Mouse (Mus musculus): ENCODE results near the gene Ppp1r37. TPM values are rescaled to one million over a fixed set of nuclear protein-coding genes. Genes with fewer than 3 reads are reported as not detected.

Ppp1r37 gene
- total RNA-seq, 2 experiments from 2014 or later = 14.6 to 37.2 TPM

- no peak for ATAC-seq (replicated peaks; ENCODE audit: low FRiP score, low TSS enrichment, poor library complexity, severe bottlenecking)
Measured at GRCm38 (mm10) chr7:19573776-19574140, 10.9 kb upstream of the Ppp1r37 start.

GRCm38 (mm10) chr7:19572926-19573775, 10.3 kb upstream of the Ppp1r37 start:
- peak; percentile 64 for ATAC-seq (replicated peaks; ENCODE audit: low FRiP score, low TSS enrichment, poor library complexity, severe bottlenecking)

GRCm38 (mm10) chr7:19569647-19570046, 6.8 kb upstream of the Ppp1r37 start:
- no peak for ATAC-seq (replicated peaks; ENCODE audit: low FRiP score, low TSS enrichment, poor library complexity, severe bottlenecking)

- no peak for ATAC-seq (replicated peaks; ENCODE audit: low FRiP score, low TSS enrichment, poor library complexity, severe bottlenecking)
Measured at GRCm38 (mm10) chr7:19567426-19567825, 4.5 kb upstream of the Ppp1r37 start.

DNA sequence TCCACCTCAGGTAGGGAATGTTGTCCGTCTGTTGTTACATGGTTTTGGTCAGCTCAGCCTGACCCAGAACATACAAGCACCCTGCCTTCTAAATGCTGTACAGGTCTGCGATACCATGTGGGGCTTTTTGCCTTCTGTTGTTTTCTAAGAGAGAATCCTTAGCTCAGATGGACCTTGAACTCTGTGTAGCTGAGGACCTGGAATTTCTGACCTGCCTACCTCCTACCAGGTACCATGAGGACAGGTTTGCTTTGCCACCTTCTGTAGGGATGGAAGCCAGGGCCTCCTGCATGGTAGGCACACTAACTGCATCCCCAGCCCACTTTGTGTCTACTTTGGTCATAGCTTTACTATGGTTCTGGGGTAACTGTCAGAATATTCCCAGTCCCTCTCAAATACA, 2.9 kb upstream of the Ppp1r37 start:
- ATAC-seq (replicated peaks; ENCODE audit: low FRiP score, low TSS enrichment, poor library complexity, severe bottlenecking) = no peak

DNA sequence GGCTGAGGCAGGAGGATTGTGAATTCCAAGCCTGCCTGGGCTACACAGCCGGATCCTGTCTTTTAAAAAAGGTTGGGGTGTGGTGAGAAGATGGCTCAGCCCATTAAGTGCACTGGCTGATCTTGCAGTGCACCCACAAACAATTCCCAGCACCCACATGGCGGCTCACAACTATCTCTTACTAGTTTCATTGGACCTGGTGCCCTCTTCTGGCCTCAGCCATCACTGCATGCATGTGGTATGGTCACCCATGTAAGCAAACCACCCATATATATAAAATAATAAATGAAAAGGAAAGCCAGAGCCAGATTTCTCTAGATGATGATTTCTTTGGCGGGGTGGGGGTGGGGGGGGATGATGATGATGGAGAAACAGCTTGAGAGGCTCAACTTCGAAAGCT, 1.6 kb upstream of the Ppp1r37 start:
- no peak for ATAC-seq (replicated peaks; ENCODE audit: low FRiP score, low TSS enrichment, poor library complexity, severe bottlenecking)

DNA sequence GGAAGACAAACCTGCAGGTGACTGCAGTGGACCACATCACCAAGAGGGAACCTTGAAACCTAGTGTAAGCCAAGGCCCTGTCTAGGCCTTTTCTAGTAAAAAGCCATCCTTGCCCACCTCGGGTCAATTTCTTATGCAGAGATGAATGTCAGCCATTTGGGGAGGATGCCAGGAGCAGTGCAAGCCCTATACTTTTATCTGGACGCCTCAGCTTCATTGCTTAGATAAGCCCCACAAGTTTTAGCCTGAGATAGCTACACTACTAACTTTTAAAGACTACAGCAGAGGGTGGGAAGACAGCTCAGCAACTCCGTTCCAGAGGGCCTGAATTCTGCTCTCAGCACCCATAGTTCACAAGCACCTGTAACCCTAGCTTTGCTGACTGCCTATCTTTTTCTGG, 1.0 kb upstream of the Ppp1r37 start:
- peak; percentile 73 for ATAC-seq (replicated peaks; ENCODE audit: low FRiP score, low TSS enrichment, poor library complexity, severe bottlenecking)

- ATAC-seq (replicated peaks; ENCODE audit: low FRiP score, low TSS enrichment, poor library complexity, severe bottlenecking) = peak; percentile 61
Measured at GRCm38 (mm10) chr7:19561765-19562642, 872 bp downstream of the Ppp1r37 start.

DNA sequence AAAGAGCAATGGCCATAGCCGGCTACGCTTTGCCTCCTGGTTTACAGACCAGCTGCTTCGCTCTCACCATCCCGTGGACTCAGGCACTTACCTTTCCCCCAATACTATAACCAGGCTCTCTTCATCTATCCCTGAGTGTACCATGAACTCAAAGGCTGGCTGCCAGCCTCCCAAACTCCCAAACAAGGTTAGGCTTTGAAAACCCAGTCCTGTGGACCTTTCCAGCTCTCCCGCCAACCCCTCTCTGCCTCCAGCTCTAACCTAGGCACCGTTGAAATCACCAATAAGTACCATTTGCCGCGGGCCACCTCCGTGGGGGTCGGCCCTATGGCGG, 1.5 kb downstream of the Ppp1r37 start:
- ATAC-seq (replicated peaks; ENCODE audit: low FRiP score, low TSS enrichment, poor library complexity, severe bottlenecking) = no peak

DNA sequence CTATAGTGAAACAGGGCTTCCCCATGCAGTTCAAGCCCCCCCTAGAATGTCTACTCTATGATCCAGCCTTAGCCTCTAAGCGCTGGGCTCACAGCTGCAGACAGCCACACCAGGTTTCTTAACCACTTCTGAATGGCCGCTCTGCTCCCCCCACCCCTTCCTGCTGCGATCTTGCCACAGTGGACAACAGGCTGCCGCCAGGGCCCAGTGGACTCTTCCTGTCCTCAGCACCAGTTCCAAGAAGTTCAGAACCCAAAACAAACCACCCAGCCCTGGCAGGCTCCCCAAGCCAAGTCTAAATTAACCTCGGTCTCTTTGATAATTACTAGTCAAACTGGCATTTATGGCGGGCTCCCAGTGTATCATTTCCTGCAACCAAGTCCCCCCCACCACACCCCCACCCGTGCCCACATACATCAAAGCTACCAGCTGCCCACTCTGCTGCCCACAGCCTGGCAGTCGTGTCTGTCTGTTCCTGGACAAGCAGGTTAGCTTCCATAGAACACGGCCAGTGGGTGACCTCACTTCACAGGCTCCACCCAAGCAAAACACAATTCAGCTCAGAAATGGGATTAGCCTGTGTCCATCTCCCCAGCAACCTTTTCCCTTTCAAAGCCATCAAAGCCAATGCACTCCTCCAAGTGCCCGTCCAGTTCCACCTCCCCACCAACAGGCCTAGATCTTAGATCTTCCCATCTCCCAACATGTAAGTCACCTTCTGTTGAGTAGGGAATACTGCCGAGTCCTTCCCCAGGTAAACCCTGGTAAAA, 2.2 kb downstream of the Ppp1r37 start:
- no peak for ATAC-seq (replicated peaks; ENCODE audit: low FRiP score, low TSS enrichment, poor library complexity, severe bottlenecking)

- ATAC-seq (replicated peaks; ENCODE audit: low FRiP score, low TSS enrichment, poor library complexity, severe bottlenecking) = no peak
Measured at GRCm38 (mm10) chr7:19558965-19559364, 3.9 kb downstream of the Ppp1r37 start.

- ATAC-seq (replicated peaks; ENCODE audit: low FRiP score, low TSS enrichment, poor library complexity, severe bottlenecking) = no peak
Measured at GRCm38 (mm10) chr7:19557982-19558900, 4.6 kb downstream of the Ppp1r37 start.

- ATAC-seq (replicated peaks; ENCODE audit: low FRiP score, low TSS enrichment, poor library complexity, severe bottlenecking) = no peak
Measured at GRCm38 (mm10) chr7:19557086-19557485, 5.8 kb downstream of the Ppp1r37 start.

DNA sequence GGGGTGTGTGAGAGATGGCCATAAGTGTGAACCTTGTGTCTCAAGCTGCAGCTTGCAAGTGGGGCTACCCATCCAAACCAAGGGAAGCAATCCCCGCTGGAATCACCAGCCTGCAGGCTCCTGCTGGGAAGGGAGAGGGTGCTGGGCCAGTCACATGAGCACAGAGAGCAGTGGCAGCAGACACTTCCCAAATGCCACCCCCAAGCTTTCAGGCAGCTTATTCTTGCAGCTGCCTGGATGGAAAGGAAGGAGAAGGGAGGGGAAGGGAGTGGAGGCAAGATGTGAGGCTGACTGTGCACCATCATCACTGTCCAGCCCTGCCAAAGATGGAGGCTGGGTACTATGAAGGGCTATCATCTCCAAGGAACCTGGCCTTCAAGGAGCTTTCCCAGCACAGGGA, 8.7 kb downstream of the Ppp1r37 start:
- ATAC-seq (replicated peaks; ENCODE audit: low FRiP score, low TSS enrichment, poor library complexity, severe bottlenecking) = no peak

- no peak for ATAC-seq (replicated peaks; ENCODE audit: low FRiP score, low TSS enrichment, poor library complexity, severe bottlenecking)
Measured at GRCm38 (mm10) chr7:19552443-19552842, 10.4 kb downstream of the Ppp1r37 start.

- ATAC-seq (replicated peaks; ENCODE audit: low FRiP score, low TSS enrichment, poor library complexity, severe bottlenecking) = no peak
Measured at GRCm38 (mm10) chr7:19551634-19552033, 11.2 kb downstream of the Ppp1r37 start.

GRCm38 (mm10) chr7:19549394-19549793, 13.5 kb downstream of the Ppp1r37 start:
- no peak for ATAC-seq (replicated peaks; ENCODE audit: low FRiP score, low TSS enrichment, poor library complexity, severe bottlenecking)

- no peak for ATAC-seq (replicated peaks; ENCODE audit: low FRiP score, low TSS enrichment, poor library complexity, severe bottlenecking)
Measured at GRCm38 (mm10) chr7:19547344-19547969, 15.4 kb downstream of the Ppp1r37 start.

DNA sequence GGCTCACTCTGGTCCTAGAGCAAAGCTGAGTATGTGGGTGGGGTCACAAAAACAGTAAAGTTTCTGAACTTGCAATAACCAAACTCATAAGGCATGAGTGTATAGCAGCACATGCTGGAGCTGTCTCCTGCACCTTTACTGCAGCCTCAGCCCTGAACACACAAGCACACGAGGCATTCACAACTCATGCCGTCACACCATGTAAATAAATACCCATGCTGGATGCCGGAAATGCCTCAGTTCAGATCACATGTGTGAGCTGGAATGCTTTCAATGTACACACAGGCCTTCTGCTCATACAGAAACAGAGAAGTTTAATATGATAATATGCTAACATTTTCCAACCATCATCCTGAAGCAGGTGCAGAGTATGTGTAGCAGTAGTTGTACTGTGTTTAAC, 16.9 kb downstream of the Ppp1r37 start:
- ATAC-seq (replicated peaks; ENCODE audit: low FRiP score, low TSS enrichment, poor library complexity, severe bottlenecking) = no peak
